Mouse (Mus musculus): ENCODE results near the gene Pjvk. TPM values are rescaled to one million over a fixed set of nuclear protein-coding genes. Genes with fewer than 3 reads are reported as not detected.

The Pjvk gene
- polyA plus RNA-seq, 1 experiment, result not detected

DNA sequence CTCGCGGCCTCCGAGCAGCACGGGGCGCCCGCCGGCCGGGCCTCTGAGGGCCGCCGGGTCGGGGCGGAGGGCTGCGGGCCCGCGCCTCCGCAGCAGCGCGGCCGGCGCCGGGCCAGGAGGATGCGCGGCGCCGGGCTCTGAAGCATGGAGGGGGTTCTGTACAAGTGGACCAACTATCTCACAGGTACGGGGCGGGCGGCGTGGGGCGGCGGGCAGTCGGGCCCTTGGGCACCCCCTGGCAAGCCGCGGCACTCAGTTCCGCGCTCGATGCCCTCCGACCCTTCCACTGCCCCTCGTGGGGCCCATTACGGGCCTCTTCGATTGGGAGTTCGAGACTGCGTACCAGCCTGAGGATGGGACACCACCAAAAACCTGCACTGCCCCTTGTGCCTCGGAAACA, 27.2 kb downstream of the Pjvk start:
- H3K9ac ChIP-seq (ENCODE audit: low read depth, poor library complexity, severe bottlenecking), result peak overlapping the region; percentile 99

DNA sequence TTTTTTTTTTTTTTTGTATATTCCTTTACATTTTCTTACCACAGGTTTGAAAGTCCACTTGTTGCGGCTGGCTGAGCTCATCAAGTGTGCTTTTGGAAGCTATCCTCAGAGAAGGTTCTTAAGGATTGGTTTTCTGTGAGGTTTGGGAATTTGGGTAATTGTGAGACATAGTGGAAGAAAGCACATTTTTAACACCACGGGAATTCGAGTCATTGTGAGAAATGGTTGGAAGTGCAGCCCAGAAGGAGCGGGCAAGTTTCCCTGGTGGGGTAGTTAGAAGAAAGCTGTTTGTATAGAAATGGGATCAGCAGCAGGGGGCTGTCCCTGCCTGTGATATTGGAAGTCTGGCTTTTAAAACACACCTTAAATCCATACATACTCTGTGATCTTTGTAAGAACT, 27.7 kb downstream of the Pjvk start:
- H3K9me3 ChIP-seq (replicated peaks; ENCODE audit: control insufficient read depth, insufficient read depth, low read length, poor library complexity, severe bottlenecking), result no peaks in the 10 kb centered on the region
- no peak overlapping the region for H3K27ac ChIP-seq (ENCODE audit: insufficient read depth, low read length)
- H3K27me3 ChIP-seq (ENCODE audit: control insufficient read depth, insufficient read depth, low read length, poor library complexity, severe bottlenecking), result no peaks in the 10 kb centered on the region
- H3K4me1 ChIP-seq (ENCODE audit: control insufficient read depth, insufficient read depth, low read length), result no peaks in the 10 kb centered on the region
- peak overlapping the region; percentile 99 for H3K9ac ChIP-seq (ENCODE audit: low read depth, poor library complexity, severe bottlenecking)
- peaks cover 12% of the 10 kb centered on the region; the same call in 1 of the 2 replicates for H3K36me3 ChIP-seq (ENCODE audit: control insufficient read depth, insufficient read depth, low read length, poor library complexity, severe bottlenecking)
- H3K4me3 ChIP-seq (ENCODE audit: low read depth, low read length), result peak overlapping the region; percentile 57
- TF ChIP-seq CTCF (IDR thresholded peaks at IDR 0.05; ENCODE audit: low read depth, low read length), result no peak
- no peak for TF ChIP-seq POLR2A (IDR thresholded peaks at IDR 0.05; ENCODE audit: insufficient read depth, low read length)
- no peak for TF ChIP-seq EP300 (IDR thresholded peaks at IDR 0.05; ENCODE audit: insufficient read depth, low read depth, low read length)

More for the DNA sequence above, 27.2 kb downstream of the Pjvk start:
- Histone ChIP-seq H3K27ac (ENCODE audit: insufficient read depth, low read length) (no peak overlapping the region), H3K27me3 (ENCODE audit: control insufficient read depth, insufficient read depth, low read length, poor library complexity, severe bottlenecking) (no peaks in the 10 kb centered on the region), H3K36me3 (ENCODE audit: control insufficient read depth, insufficient read depth, low read length, poor library complexity, severe bottlenecking) (peaks cover 9% of the 10 kb centered on the region; the same call in 1 of the 2 replicates), H3K4me3 (ENCODE audit: low read depth, low read length) (peak overlapping the region; percentile 98), H3K9me3 (replicated peaks; ENCODE audit: control insufficient read depth, insufficient read depth, low read length, poor library complexity, severe bottlenecking) (no peaks in the 10 kb centered on the region), H3K4me1 (ENCODE audit: control insufficient read depth, insufficient read depth, low read length) (no peaks in the 10 kb centered on the region)
- no peak for TF ChIP-seq CTCF (IDR thresholded peaks at IDR 0.05; ENCODE audit: low read depth, low read length)

DNA sequence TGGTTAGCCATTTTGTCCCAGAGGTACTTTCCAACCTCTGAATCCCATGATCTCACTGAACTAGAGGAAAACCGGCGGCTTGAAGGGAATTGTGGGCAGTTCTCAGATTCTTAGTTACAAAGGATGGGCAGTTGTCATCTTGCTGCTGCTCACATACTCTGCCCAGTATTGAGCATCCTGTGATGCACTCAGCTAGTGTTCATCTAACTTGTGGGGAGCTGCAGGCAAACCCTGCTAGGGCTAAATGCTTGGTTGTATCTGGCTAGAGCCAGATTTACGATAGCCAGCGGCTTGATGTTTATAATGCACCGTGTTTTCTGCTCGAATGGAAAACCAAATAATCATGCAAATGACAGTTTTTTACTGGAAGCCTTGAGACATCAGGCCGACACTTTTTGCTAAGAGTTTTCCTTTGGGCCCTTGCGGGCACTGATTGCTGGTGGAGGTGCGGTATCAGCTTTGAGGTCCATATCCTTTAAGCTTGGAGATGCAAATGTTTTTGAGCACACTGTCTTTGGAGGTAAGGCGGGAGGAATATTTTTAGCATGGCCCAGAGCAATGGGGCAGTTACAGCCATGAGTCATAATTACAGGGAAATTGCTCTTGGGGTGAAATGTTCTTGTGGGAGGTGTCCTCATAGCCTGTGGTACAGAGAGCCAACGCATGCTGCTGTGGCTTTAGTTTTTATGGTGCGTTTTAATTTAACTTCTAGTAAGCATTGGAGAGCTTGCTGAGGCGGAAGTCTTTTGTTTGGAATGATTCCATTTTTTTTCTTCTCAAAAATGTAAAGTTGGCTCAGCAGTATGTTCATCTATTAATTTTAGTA, 28.3 kb downstream of the Pjvk start:
- H3K9me3 ChIP-seq (replicated peaks; ENCODE audit: control insufficient read depth, insufficient read depth, low read length, poor library complexity, severe bottlenecking), result no peaks in the 10 kb centered on the region
- H3K4me3 ChIP-seq (ENCODE audit: low read depth, low read length), result peak overlapping the region; percentile 57
- H3K36me3 ChIP-seq (ENCODE audit: control insufficient read depth, insufficient read depth, low read length, poor library complexity, severe bottlenecking), result peaks cover 12% of the 10 kb centered on the region; the same call in 1 of the 2 replicates
- no peaks in the 10 kb centered on the region for H3K27me3 ChIP-seq (ENCODE audit: control insufficient read depth, insufficient read depth, low read length, poor library complexity, severe bottlenecking)
- TF ChIP-seq CTCF (IDR thresholded peaks at IDR 0.05; ENCODE audit: low read depth, low read length), result no peak
- no peak for TF ChIP-seq EP300 (IDR thresholded peaks at IDR 0.05; ENCODE audit: insufficient read depth, low read depth, low read length)
- no peak for TF ChIP-seq POLR2A (IDR thresholded peaks at IDR 0.05; ENCODE audit: insufficient read depth, low read length)
- no peak overlapping the region for H3K27ac ChIP-seq (ENCODE audit: insufficient read depth, low read length)
- no peaks in the 10 kb centered on the region for H3K4me1 ChIP-seq (ENCODE audit: control insufficient read depth, insufficient read depth, low read length)
- H3K9ac ChIP-seq (ENCODE audit: low read depth, poor library complexity, severe bottlenecking), result peak overlapping the region; percentile 99; the same call in 1 of the 2 replicates

GRCm38 (mm10) chr2:76682301-76682700, 34.0 kb downstream of the Pjvk start:
- Histone ChIP-seq H3K4me1 (ENCODE audit: control insufficient read depth, insufficient read depth, low read length) (no peaks in the 10 kb centered on the region), H3K36me3 (ENCODE audit: control insufficient read depth, insufficient read depth, low read length, poor library complexity, severe bottlenecking) (peaks cover 38% of the 10 kb centered on the region), H3K27ac (ENCODE audit: insufficient read depth, low read length) (no peak overlapping the region), H3K27me3 (ENCODE audit: control insufficient read depth, insufficient read depth, low read length, poor library complexity, severe bottlenecking) (no peaks in the 10 kb centered on the region), H3K9me3 (replicated peaks; ENCODE audit: control insufficient read depth, insufficient read depth, low read length, poor library complexity, severe bottlenecking) (no peaks in the 10 kb centered on the region), H3K4me3 (ENCODE audit: low read depth, low read length) (no peak overlapping the region), H3K9ac (ENCODE audit: low read depth, poor library complexity, severe bottlenecking) (no peak overlapping the region)
- TF ChIP-seq CTCF (IDR thresholded peaks at IDR 0.05; ENCODE audit: low read depth, low read length), result no peak
- no peak for TF ChIP-seq POLR2A (IDR thresholded peaks at IDR 0.05; ENCODE audit: insufficient read depth, low read length)
- TF ChIP-seq EP300 (IDR thresholded peaks at IDR 0.05; ENCODE audit: insufficient read depth, low read depth, low read length), result no peak

GRCm38 (mm10) chr2:76686986-76687385, 38.7 kb downstream of the Pjvk start:
- H3K4me3 ChIP-seq (ENCODE audit: low read depth, low read length), result no peak overlapping the region
- H3K27me3 ChIP-seq (ENCODE audit: control insufficient read depth, insufficient read depth, low read length, poor library complexity, severe bottlenecking), result no peaks in the 10 kb centered on the region
- no peak overlapping the region for H3K27ac ChIP-seq (ENCODE audit: insufficient read depth, low read length)
- no peak overlapping the region for H3K9ac ChIP-seq (ENCODE audit: low read depth, poor library complexity, severe bottlenecking)
- TF ChIP-seq CTCF (IDR thresholded peaks at IDR 0.05; ENCODE audit: low read depth, low read length) (no peak), POLR2A (IDR thresholded peaks at IDR 0.05; ENCODE audit: insufficient read depth, low read length) (no peak), EP300 (IDR thresholded peaks at IDR 0.05; ENCODE audit: insufficient read depth, low read depth, low read length) (no peak)
- no peaks in the 10 kb centered on the region for H3K9me3 ChIP-seq (replicated peaks; ENCODE audit: control insufficient read depth, insufficient read depth, low read length, poor library complexity, severe bottlenecking)
- no peaks in the 10 kb centered on the region for H3K4me1 ChIP-seq (ENCODE audit: control insufficient read depth, insufficient read depth, low read length)
- peaks cover 47% of the 10 kb centered on the region for H3K36me3 ChIP-seq (ENCODE audit: control insufficient read depth, insufficient read depth, low read length, poor library complexity, severe bottlenecking)

GRCm38 (mm10) chr2:76687608-76688007, 39.3 kb downstream of the Pjvk start:
- Histone ChIP-seq H3K27ac (ENCODE audit: insufficient read depth, low read length) (no peak overlapping the region), H3K4me1 (ENCODE audit: control insufficient read depth, insufficient read depth, low read length) (no peaks in the 10 kb centered on the region), H3K27me3 (ENCODE audit: control insufficient read depth, insufficient read depth, low read length, poor library complexity, severe bottlenecking) (no peaks in the 10 kb centered on the region), H3K36me3 (ENCODE audit: control insufficient read depth, insufficient read depth, low read length, poor library complexity, severe bottlenecking) (peaks cover 51% of the 10 kb centered on the region), H3K9ac (ENCODE audit: low read depth, poor library complexity, severe bottlenecking) (no peak overlapping the region; the same call in 1 of the 2 replicates), H3K9me3 (replicated peaks; ENCODE audit: control insufficient read depth, insufficient read depth, low read length, poor library complexity, severe bottlenecking) (no peaks in the 10 kb centered on the region), H3K4me3 (ENCODE audit: low read depth, low read length) (no peak overlapping the region)
- TF ChIP-seq EP300 (IDR thresholded peaks at IDR 0.05; ENCODE audit: insufficient read depth, low read depth, low read length) (no peak), POLR2A (IDR thresholded peaks at IDR 0.05; ENCODE audit: insufficient read depth, low read length) (no peak), CTCF (IDR thresholded peaks at IDR 0.05; ENCODE audit: low read depth, low read length) (no peak)

Measured in ES-Bruce4 (cell line).